Mouse (Mus musculus) hindbrain, embryonic 13.5 days (tissue): ENCODE measurements around the gene Tex2. TPM values are rescaled to one million over a fixed set of nuclear protein-coding genes. Genes with fewer than 3 reads are reported as not detected.
"Not testable (repeated sequence)": the region's sequence is repeated elsewhere in the genome, so short reads cannot be mapped to it uniquely, and the experiment has no call there.

Experiments used
- ATAC-seq: fragments of 200-750 bp; cut with Nextera tagmentation; 2 replicates; pipeline ENCODE4 v1.8.0; 2017; ENCODE audit warnings: moderate TSS enrichment; ENCODE audit not compliant: low FRiP score
- H3K27ac ChIP-seq: fragments of 300-500 bp; sonication (generic); 2 replicates; pipeline ENCODE4 v1.5.1; 2015; ENCODE audit warnings: inconsistent platforms, mild to moderate bottlenecking, moderate library complexity
- H3K27me3 ChIP-seq: fragments of 300-500 bp; sonication (generic); 2 replicates; pipeline ENCODE4 v1.6.1; 2015; ENCODE audit warnings: mild to moderate bottlenecking, inconsistent platforms
- H3K36me3 ChIP-seq: fragments of 300-500 bp; sonication (generic); 2 replicates; pipeline ENCODE4 v1.6.1; 2015; ENCODE audit warnings: mild to moderate bottlenecking, inconsistent platforms
- H3K4me1 ChIP-seq: fragments of 300-500 bp; sonication (generic); replicated peaks from 2 replicates; pipeline ENCODE4 v1.6.1; 2015; ENCODE audit warnings: inconsistent platforms
- H3K4me2 ChIP-seq: fragments of 300-500 bp; sonication (generic); 2 replicates; pipeline ENCODE4 v1.6.1; 2015; ENCODE audit warnings: inconsistent platforms, mild to moderate bottlenecking, moderate library complexity
- H3K4me3 ChIP-seq: fragments of 300-500 bp; sonication (generic); 2 replicates; pipeline ENCODE4 v1.5.1; 2015; ENCODE audit warnings: mild to moderate bottlenecking, inconsistent platforms
- H3K9ac ChIP-seq: fragments of 300-500 bp; sonication (generic); 2 replicates; pipeline ENCODE4 v1.6.1; 2015; ENCODE audit warnings: mild to moderate bottlenecking, inconsistent platforms
- H3K9me3 ChIP-seq: fragments of 300-500 bp; sonication (generic); 2 replicates; pipeline ENCODE4 v1.6.1; 2016; ENCODE audit warnings: inconsistent platforms
- WGBS: fragments of 180-500 bp; shearing (Covaris S2); methylation state at CpG from one replicate; pipeline ENCODE4 v1.1.7; 2015; 5-methylcytosine and 5-hydroxymethylcytosine counted together
- polyA plus RNA-seq: library from polyadenylated mRNA; unstranded; fragments of >200 nt; fragmentation: Nextera tagmentation; extraction: Ambion mirVana; gene quantifications from 2 replicates; pipeline ENCODE4 v1.2.1, GENCODE M21; 2015

Gene Tex2
- polyA plus RNA-seq = 21.3 and 21.7 TPM in 2 replicates

DNA sequence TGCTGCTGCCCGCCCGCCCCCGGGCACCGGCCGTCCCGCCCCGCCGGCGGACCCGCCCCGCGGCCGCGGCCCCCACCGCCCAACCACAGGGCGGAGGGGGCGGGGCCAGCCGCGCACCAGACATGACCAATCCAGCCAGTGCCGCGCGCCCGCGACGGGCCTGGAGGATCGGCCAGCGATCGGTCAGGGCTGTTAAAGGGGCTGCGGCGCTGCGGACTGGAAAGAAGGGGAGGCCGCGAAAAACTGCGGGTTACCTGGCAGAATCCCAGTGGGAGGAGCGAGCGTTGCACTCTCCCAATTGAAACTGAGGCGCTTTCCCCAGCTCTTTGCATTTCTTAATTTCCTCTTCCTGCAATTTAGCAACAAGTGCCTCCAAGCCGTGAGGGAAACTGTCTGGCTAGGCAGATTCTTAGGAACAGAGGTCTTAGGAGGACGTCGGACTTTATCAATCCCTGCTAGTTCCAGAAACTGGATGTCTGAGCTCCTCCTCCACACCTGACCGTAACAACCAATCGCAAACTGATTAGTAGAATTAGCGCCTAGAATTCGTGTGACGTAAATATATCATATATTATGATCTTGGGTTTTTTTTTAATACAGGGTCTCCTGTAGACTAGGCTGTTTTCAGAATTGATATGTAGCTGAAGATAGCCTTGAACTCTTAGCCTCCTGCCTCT, at the start of gene Tex2:
Tex2 (minus strand) TSS at position 463 of the 677 bp plus-strand sequence.
- under 1% methylated on average over 42 of the region's 45 CpGs for WGBS
- Histone ChIP-seq H3K9me3 (no peaks in the 10 kb centered on the region), H3K4me1 (peaks cover 16% of the 10 kb centered on the region), H3K27me3 (0 out of 2 replicates have a peak, but pooled peaks cover 6% of the 10 kb centered on the region), H3K27ac (peak within 1 kb of the TSS; percentile 88), H3K36me3 (no peaks in the 10 kb centered on the region), H3K4me3 (peak within 1 kb of the TSS; percentile 99), H3K9ac (peak within 1 kb of the TSS; percentile 91), H3K4me2 (peak within 1 kb of the TSS; percentile 91)
- ATAC-seq = peak; percentile 97

DNA sequence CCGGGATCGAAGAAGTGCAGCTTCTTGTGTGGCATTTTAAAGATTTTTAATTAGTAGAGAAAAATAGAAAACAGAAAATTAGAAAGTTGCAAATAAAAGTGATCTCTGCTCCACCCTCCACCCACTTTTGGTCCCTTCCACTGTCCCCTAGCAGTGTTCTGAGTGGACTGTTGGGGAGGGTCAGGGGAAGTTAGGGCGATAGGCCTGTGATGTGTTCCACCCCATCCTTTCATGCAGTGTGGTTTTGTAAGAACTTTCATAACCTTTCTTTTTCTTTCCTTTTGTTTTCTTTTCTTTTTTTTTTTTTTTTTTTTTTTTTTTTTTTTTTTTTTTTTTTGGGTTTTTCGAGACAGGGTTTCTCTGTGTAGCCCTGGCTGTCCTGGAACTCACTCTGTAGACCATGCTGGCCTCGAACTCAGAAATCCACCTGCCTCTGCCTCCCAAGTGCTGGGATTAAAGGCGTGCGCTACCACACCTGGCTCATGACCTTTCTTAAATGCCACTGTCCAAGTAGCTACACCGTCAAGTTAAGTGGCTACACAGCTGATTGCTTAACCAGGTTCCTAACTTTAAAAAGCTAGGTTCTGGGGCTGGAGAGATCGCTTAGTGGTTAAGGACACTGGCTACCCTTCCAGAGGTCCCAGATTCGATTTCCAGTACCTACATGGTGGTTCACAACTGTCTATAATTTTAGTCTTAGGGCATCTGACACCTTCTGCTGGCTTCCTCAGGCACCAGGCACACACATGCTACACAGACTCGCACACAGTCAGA, 49.6 kb upstream of the Tex2 start:
- H3K9me3 ChIP-seq = no peaks in the 10 kb centered on the region
- H3K4me2 ChIP-seq = no peak overlapping the region
- no peak overlapping the region for H3K4me3 ChIP-seq
- no peaks in the 10 kb centered on the region for H3K36me3 ChIP-seq
- ATAC-seq = no peak
- H3K4me1 ChIP-seq = peaks cover 34% of the 10 kb centered on the region
- H3K9ac ChIP-seq = no peak overlapping the region
- no peak overlapping the region for H3K27ac ChIP-seq
- WGBS = 90% methylated on average over 10 of the region's 11 CpGs
- H3K27me3 ChIP-seq = no peaks in the 10 kb centered on the region

DNA sequence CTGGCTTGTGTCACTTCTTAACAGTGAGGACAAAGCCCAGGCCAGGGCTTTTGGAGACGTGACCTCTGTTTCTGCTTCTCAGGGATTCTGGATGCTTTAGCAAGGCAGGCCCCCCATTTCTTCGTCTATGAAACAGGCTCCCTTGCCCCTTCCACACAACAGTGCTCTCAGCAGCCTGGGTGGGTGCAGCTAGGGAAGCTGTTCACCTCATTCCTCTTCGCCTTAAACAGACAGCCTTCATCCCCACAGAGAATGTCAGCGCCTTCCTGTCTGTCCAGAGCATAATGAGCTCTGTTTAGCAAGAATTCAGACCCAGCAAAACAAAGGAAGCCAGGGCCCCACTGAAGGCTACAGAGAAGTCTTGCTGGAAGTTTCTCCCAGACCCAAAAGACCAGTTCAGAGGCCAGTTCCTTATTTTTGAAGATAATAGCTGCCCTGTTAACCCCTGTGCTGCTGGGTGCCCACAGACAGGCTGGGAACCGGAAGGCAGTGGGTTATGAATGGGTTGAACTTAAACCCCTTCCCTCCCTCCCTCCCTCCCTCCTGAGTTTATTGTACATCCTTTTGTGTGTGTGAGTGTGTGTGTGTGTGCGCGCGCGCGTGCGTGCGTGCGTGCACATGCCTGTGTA, 47.3 kb upstream of the Tex2 start:
- H3K4me2 ChIP-seq = no peak overlapping the region
- no peaks in the 10 kb centered on the region for H3K27me3 ChIP-seq
- no peaks in the 10 kb centered on the region for H3K9me3 ChIP-seq
- no peak for ATAC-seq
- no peak overlapping the region for H3K9ac ChIP-seq
- H3K4me1 ChIP-seq = peaks cover 39% of the 10 kb centered on the region
- WGBS = 45% methylated on average over 13 of the region's 13 CpGs
- peak overlapping the region; percentile 81 for H3K27ac ChIP-seq
- H3K36me3 ChIP-seq = no peaks in the 10 kb centered on the region
- no peak overlapping the region for H3K4me3 ChIP-seq

DNA sequence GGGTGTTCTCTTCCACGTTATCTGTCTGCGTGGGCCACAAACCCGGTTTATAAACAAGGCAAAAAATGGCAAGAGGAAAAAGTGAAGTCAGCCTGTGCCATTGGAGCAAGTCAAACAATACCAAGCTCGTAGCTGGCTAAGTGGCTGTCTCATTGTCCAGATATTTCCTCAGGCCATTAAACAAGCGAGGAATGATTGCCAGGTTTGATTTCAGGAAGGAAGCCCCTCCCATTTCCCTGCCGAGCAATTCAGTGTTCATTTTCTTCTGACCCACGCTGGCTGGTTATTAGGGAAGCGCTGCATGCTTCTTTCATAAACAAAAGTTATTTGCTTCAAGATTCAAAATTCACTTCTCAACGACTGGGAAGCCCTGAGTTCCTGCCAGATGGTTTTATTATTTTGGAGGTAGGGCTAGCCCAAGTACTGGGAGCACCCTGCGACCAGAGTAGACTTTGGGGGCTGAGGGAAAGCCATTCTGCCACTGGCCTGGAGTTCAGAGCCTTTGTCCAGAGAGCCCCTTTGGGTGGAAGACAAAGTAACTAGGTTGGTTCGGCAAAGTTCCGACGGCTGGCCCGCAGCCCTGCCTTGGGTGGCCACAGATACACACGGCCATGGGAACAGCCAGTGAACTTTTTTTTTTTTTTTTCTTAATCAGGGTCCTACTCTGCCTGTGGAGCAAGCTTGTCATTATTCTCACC, 46.5 kb upstream of the Tex2 start:
- WGBS = 44% methylated on average over 15 of the region's 15 CpGs
- no peak for ATAC-seq
- H3K4me1 ChIP-seq = peaks cover 39% of the 10 kb centered on the region
- H3K4me2 ChIP-seq = no peak overlapping the region
- no peak overlapping the region for H3K4me3 ChIP-seq
- H3K9me3 ChIP-seq = no peaks in the 10 kb centered on the region
- peak overlapping the region; percentile 81 for H3K27ac ChIP-seq
- no peaks in the 10 kb centered on the region for H3K36me3 ChIP-seq
- H3K27me3 ChIP-seq = no peaks in the 10 kb centered on the region
- H3K9ac ChIP-seq = no peak overlapping the region

DNA sequence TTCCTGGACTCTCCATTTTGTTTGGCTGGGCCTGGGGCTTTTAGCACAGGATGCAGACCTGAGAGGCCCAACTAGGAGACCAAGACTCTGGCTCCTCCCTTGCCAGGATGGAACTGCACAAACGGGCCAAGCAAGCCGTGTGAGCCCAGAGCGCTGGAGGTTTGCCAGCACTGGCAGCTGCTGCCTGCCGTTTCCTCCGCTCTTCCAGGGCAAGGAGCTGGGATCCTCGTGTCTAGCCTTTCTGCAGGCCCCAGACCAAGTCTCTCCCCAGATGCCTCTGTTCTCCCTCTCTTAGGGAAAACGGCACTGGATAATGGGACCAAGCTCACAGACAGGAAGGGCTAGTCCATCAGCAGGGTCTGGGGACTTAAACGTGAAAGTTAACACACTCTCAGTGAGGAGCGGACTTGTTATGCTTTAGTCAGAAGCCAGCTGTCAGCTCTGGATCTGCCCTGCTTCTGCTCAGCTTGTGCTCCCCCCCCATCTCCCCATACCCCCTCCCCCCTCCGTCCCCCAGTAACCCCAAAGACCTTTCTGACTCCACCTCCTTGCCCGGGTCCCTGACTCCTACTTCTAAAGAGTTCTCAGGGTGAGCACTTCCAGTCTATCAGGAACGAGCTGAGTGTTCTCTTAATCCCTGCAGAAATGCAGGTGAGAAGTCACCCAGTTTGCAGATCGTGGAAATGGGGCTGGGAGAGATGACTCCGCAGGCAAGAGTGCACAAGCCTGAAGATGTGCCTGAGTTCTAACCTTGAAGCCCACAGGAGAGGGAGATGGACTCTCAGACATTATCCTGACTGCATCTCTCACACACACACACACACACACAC, 45.0 kb upstream of the Tex2 start:
- 24% methylated on average over 14 of the region's 14 CpGs for WGBS
- Histone ChIP-seq H3K36me3 (no peaks in the 10 kb centered on the region), H3K4me2 (0 out of 2 replicates have a peak overlapping the region, but pooled peaks have one; percentile 9), H3K27me3 (no peaks in the 10 kb centered on the region), H3K4me3 (no peak overlapping the region), H3K9me3 (no peaks in the 10 kb centered on the region), H3K4me1 (peaks cover 39% of the 10 kb centered on the region), H3K9ac (peak overlapping the region; percentile 9; the same call in 1 of the 2 replicates), H3K27ac (peak overlapping the region; percentile 75)
- ATAC-seq = peak; percentile 82

DNA sequence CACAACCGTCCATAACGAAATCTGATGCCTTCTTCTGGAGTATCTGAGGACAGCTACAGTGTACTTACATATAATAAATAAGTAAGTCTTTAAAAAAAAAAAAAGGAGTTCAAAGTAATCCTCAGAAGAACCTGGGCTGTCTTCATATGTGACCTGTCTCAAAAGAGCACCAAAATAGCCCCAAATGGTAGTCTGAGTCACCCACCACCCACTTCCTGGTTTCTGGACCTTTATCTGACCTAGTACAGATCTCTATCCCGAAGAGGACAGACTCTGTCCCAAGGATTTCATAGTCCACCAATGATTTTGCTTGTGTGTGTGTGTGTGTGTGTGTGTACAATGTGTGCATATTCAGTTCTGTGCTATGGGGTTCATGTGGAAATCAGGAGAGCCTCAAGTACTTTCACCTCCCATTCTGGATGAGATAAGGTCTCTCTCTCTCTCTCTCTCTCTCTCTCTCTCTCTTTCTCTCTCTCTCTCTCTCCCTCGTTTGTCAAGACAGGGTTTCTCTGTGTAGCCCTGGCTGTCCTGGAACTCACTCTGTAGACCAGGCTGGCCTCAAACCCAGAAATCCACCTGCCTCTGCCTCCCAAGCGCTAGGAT, 43.8 kb upstream of the Tex2 start:
- H3K27ac ChIP-seq, H3K4me3 ChIP-seq, H3K9me3 ChIP-seq, H3K9ac ChIP-seq, H3K36me3 ChIP-seq, ATAC-seq, H3K4me2 ChIP-seq, H3K27me3 ChIP-seq: not testable (repeated sequence)
- WGBS = 88% methylated on average over 5 of the region's 5 CpGs
- H3K4me1 ChIP-seq = peaks cover 39% of the 10 kb centered on the region

DNA sequence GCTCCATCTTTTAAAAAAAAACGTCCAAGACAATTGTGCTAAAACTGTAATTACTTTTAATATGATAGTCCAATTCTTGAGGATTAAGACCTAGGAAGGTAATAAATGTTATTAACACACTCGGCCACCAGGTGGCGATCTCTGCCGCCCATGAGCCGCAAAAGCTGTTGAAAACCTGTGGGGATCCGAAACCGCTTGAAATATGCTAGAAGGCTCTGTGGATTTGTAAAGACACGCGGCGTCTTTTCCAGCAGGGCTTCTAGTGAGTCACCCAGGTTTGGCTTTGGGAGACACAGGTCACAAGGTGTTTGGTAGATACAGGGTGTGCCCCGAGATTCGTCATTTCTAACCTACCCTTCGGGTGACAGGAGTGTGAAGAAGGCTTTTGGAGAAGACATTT, 35.1 kb upstream of the Tex2 start:
- H3K27me3 ChIP-seq = 0 out of 2 replicates have a peak, but pooled peaks cover 5% of the 10 kb centered on the region
- 25% methylated on average over 13 of the region's 13 CpGs for WGBS
- no peak for ATAC-seq
- no peak overlapping the region for H3K27ac ChIP-seq
- no peak overlapping the region for H3K9ac ChIP-seq
- H3K9me3 ChIP-seq = no peaks in the 10 kb centered on the region
- no peaks in the 10 kb centered on the region for H3K36me3 ChIP-seq
- H3K4me3 ChIP-seq = no peak overlapping the region
- H3K4me2 ChIP-seq = no peak overlapping the region
- no peaks in the 10 kb centered on the region for H3K4me1 ChIP-seq

DNA sequence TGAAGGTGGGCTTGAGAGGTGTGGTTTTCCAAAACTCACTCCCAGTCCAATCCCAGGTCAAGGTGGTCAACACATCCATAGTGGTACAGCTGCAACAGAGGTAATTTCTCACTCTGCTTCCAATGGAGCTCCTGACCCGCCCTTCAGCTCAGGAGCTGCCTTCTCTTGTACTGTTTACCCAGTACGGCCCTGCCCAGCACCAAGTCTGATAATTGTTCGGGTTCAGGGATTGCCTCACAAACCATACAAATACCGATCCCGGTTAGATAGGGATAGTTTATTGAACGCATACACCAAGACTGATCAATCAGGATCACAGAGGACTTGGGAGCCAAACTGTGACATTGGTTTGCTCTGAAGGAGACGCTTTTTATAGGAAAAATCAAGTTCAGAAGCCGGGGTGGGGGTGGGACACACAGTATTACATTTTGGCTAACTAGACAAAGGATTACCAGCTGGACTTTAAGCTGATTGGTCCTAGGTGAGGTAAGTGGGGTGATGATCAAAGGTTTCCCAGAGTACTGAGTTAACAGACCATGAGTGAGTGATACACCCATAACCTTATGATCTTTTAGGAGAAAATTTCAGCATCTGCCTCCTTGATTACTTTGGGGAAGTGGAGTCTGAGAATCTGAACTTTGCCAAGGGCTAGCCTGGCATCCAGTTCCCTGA, 29.9 kb upstream of the Tex2 start:
- H3K4me1 ChIP-seq = peaks cover 12% of the 10 kb centered on the region
- H3K9ac ChIP-seq = no peak overlapping the region
- H3K27ac ChIP-seq = no peak overlapping the region
- peaks cover 19% of the 10 kb centered on the region; the same call in 1 of the 2 replicates for H3K27me3 ChIP-seq
- H3K4me3 ChIP-seq = no peak overlapping the region
- no peaks in the 10 kb centered on the region for H3K36me3 ChIP-seq
- H3K9me3 ChIP-seq = no peaks in the 10 kb centered on the region
- H3K4me2 ChIP-seq = no peak overlapping the region
- no peak for ATAC-seq
- WGBS = 85% methylated on average over 8 of the region's 8 CpGs

DNA sequence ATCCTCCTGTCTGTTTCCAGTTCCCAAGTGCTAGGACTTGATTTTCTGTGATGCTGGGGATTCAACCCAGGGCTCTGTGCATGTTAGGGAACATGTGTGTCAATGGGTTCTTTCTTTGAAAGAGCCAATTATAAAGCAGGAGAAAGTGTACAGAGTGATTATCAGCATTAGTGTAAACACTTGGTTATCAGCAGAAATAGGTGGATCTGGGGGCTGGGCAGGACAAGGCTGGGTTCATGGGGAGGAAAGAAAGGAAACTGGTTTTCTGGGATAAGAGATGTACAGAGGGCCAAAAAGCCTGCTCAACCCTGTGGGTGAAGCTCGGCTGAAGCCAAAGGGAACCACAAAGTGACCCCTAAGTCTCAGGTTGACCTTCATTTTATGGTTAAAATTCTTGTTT, 28.4 kb upstream of the Tex2 start:
- Histone ChIP-seq H3K27me3 (peaks cover 19% of the 10 kb centered on the region; the same call in 1 of the 2 replicates), H3K4me3 (no peak overlapping the region), H3K4me1 (peaks cover 16% of the 10 kb centered on the region), H3K9me3 (no peaks in the 10 kb centered on the region), H3K36me3 (no peaks in the 10 kb centered on the region), H3K27ac (no peak overlapping the region), H3K9ac (no peak overlapping the region), H3K4me2 (no peak overlapping the region)
- ATAC-seq = no peak
- WGBS = 78% methylated on average over 1 of the region's 1 CpGs

DNA sequence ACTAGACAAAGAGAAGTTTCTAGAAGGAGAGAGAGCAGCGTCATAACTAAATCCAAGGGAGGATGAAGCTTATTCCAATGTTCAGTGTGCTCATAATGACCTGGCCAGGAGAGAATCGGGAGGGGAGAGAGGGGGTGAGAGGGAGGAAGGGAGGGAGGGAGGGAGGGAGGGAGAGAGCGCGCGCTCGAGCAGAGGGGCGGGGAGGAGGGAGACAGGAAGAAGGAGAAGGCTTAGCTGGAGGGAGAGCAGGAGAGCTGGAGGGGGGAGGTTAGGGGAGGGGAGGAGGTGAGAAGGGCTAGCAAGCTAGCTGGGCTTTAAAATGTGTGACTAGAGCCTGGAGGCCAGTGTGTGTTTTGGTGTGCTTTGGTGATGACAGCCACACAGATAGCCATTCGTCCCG, 26.8 kb upstream of the Tex2 start:
- Histone ChIP-seq H3K36me3 (no peaks in the 10 kb centered on the region), H3K4me3 (no peak overlapping the region), H3K27ac (no peak overlapping the region), H3K9ac (no peak overlapping the region), H3K9me3 (no peaks in the 10 kb centered on the region), H3K27me3 (peaks cover 19% of the 10 kb centered on the region; the same call in 1 of the 2 replicates), H3K4me1 (peaks cover 16% of the 10 kb centered on the region), H3K4me2 (no peak overlapping the region)
- 23% methylated on average over 9 of the region's 9 CpGs for whole genome bisulfite sequencing
- ATAC-seq = no peak

DNA sequence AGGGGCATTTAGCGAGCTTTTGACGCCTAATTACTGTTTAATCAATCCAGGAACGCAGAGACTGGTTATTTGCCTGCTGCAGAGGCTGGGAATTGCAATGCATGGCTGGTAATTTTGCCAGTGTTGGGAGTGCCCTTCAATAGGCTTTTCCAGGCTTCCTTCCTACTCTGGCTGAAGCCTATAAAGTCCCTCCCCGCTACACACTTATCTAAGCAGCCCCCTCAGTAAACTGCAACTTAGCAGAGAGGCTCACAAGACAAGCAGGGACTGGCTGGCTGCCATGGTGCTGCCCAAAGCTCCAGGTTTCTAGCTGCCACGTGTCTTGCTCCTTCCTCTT, 26.1 kb upstream of the Tex2 start:
- H3K36me3 ChIP-seq = no peaks in the 10 kb centered on the region
- ATAC-seq = no peak
- H3K27ac ChIP-seq = no peak overlapping the region
- H3K9me3 ChIP-seq = no peaks in the 10 kb centered on the region
- H3K27me3 ChIP-seq = peaks cover 19% of the 10 kb centered on the region; the same call in 1 of the 2 replicates
- H3K9ac ChIP-seq = no peak overlapping the region
- H3K4me3 ChIP-seq = no peak overlapping the region
- H3K4me1 ChIP-seq = peaks cover 16% of the 10 kb centered on the region
- H3K4me2 ChIP-seq = no peak overlapping the region
- WGBS = 23% methylated on average over 5 of the region's 5 CpGs
